Mouse (Mus musculus): Measurements from ENCODE around the gene Hunk. TPM values are rescaled to one million over a fixed set of nuclear protein-coding genes. Genes with fewer than 3 reads are reported as not detected.
A peak's percentile ranks its signal among the peaks of the same experiment; 100 is the strongest.

Gene Hunk
- polyA plus RNA-seq, 1 experiment from 2014 or later = 6.7 TPM

- H3K27ac ChIP-seq = no peak overlapping the region
- no peaks in the 10 kb centered on the region for H3K9me3 ChIP-seq
- no peak overlapping the region for H3K9ac ChIP-seq
- ATAC-seq (ENCODE audit: insufficient read depth, low FRiP score, low read depth) = no peak
- 76% methylated on average over 4 of the region's 4 CpGs for WGBS
- no peak overlapping the region for H3K4me3 ChIP-seq (replicated peaks)
- no peaks in the 10 kb centered on the region for H3K27me3 ChIP-seq (replicated peaks)
- H3K4me2 ChIP-seq = no peak overlapping the region
- 0 out of 2 replicates have a peak, but pooled peaks cover 4% of the 10 kb centered on the region for H3K4me1 ChIP-seq
- peaks cover 2% of the 10 kb centered on the region; the same call in 1 of the 2 replicates for H3K36me3 ChIP-seq
Observed at GRCm38 (mm10) chr16:90394761-90395160, 8.9 kb downstream of the Hunk start.

GRCm38 (mm10) chr16:90395996-90396556, 10.3 kb downstream of the Hunk start:
- WGBS = 76% methylated on average over 11 of the region's 11 CpGs
- no peak overlapping the region for H3K4me2 ChIP-seq
- no peak overlapping the region for H3K4me3 ChIP-seq (replicated peaks)
- peaks cover 9% of the 10 kb centered on the region for H3K4me1 ChIP-seq
- H3K27me3 ChIP-seq (replicated peaks) = no peaks in the 10 kb centered on the region
- H3K9me3 ChIP-seq = no peaks in the 10 kb centered on the region
- H3K36me3 ChIP-seq = 0 out of 2 replicates have a peak, but pooled peaks cover 2% of the 10 kb centered on the region
- ATAC-seq (ENCODE audit: insufficient read depth, low FRiP score, low read depth) = no peak
- no peak overlapping the region for H3K9ac ChIP-seq
- H3K27ac ChIP-seq = no peak overlapping the region

GRCm38 (mm10) chr16:90396882-90397281, 11.1 kb downstream of the Hunk start:
- H3K27me3 ChIP-seq (replicated peaks) = no peaks in the 10 kb centered on the region
- no peaks in the 10 kb centered on the region for H3K9me3 ChIP-seq
- H3K27ac ChIP-seq = no peak overlapping the region
- WGBS = 65% methylated on average over 2 of the region's 2 CpGs
- ATAC-seq (ENCODE audit: insufficient read depth, low FRiP score, low read depth) = no peak
- H3K4me3 ChIP-seq (replicated peaks) = no peak overlapping the region
- H3K4me2 ChIP-seq = no peak overlapping the region
- 0 out of 2 replicates have a peak, but pooled peaks cover 2% of the 10 kb centered on the region for H3K36me3 ChIP-seq
- H3K9ac ChIP-seq = no peak overlapping the region
- peaks cover 11% of the 10 kb centered on the region for H3K4me1 ChIP-seq

- H3K4me3 ChIP-seq (replicated peaks) = no peak overlapping the region
- 9% methylated on average over 8 of the region's 9 CpGs for WGBS
- H3K4me2 ChIP-seq = peak overlapping the region; percentile 21; the same call in 1 of the 2 replicates
- H3K9me3 ChIP-seq = no peaks in the 10 kb centered on the region
- no peaks in the 10 kb centered on the region for H3K36me3 ChIP-seq
- H3K4me1 ChIP-seq = peaks cover 7% of the 10 kb centered on the region
- ATAC-seq (ENCODE audit: insufficient read depth, low FRiP score, low read depth) = 0 out of 2 replicates have a peak, but pooled peaks have one; percentile 42
- H3K27ac ChIP-seq = 0 out of 2 replicates have a peak overlapping the region, but pooled peaks have one; percentile 8
- H3K27me3 ChIP-seq (replicated peaks) = no peaks in the 10 kb centered on the region
- H3K9ac ChIP-seq = no peak overlapping the region
Observed at GRCm38 (mm10) chr16:90400314-90400713, 14.5 kb downstream of the Hunk start.

GRCm38 (mm10) chr16:90400906-90401666, 15.3 kb downstream of the Hunk start:
- H3K4me2 ChIP-seq = 0 out of 2 replicates have a peak overlapping the region, but pooled peaks have one; percentile 15
- no peak for ATAC-seq (ENCODE audit: insufficient read depth, low FRiP score, low read depth)
- WGBS = 31% methylated on average over 12 of the region's 12 CpGs

GRCm38 (mm10) chr16:90402292-90402691, 16.5 kb downstream of the Hunk start:
- Histone ChIP-seq H3K27ac (no peak overlapping the region), H3K4me1 (peaks cover 7% of the 10 kb centered on the region), H3K27me3 (replicated peaks) (no peaks in the 10 kb centered on the region), H3K4me3 (replicated peaks) (no peak overlapping the region), H3K9ac (no peak overlapping the region), H3K36me3 (no peaks in the 10 kb centered on the region), H3K4me2 (no peak overlapping the region), H3K9me3 (no peaks in the 10 kb centered on the region)
- WGBS = 62% methylated on average over 7 of the region's 7 CpGs
- ATAC-seq (ENCODE audit: insufficient read depth, low FRiP score, low read depth) = no peak

More at GRCm38 (mm10) chr16:90400906-90401666, 15.3 kb downstream of the Hunk start:
- no peaks in the 10 kb centered on the region for H3K36me3 ChIP-seq
- H3K4me3 ChIP-seq (replicated peaks) = no peak overlapping the region
- H3K27ac ChIP-seq = peak overlapping the region; percentile 8; the same call in 1 of the 2 replicates
- no peak overlapping the region for H3K9ac ChIP-seq
- H3K27me3 ChIP-seq (replicated peaks) = no peaks in the 10 kb centered on the region
- H3K4me1 ChIP-seq = peaks cover 7% of the 10 kb centered on the region
- no peaks in the 10 kb centered on the region for H3K9me3 ChIP-seq

GRCm38 (mm10) chr16:90405195-90405594, 19.4 kb downstream of the Hunk start:
- Histone ChIP-seq H3K27me3 (replicated peaks) (no peaks in the 10 kb centered on the region), H3K36me3 (no peaks in the 10 kb centered on the region), H3K9ac (no peak overlapping the region), H3K4me1 (peaks cover 7% of the 10 kb centered on the region), H3K4me2 (no peak overlapping the region), H3K4me3 (replicated peaks) (no peak overlapping the region), H3K27ac (no peak overlapping the region), H3K9me3 (no peaks in the 10 kb centered on the region)
- WGBS = 80% methylated on average over 3 of the region's 3 CpGs
- ATAC-seq (ENCODE audit: insufficient read depth, low FRiP score, low read depth) = no peak

GRCm38 (mm10) chr16:90405599-90405998, 19.8 kb downstream of the Hunk start:
- H3K4me2 ChIP-seq = no peak overlapping the region
- H3K4me3 ChIP-seq (replicated peaks) = no peak overlapping the region
- no peak for ATAC-seq (ENCODE audit: insufficient read depth, low FRiP score, low read depth)
- H3K27me3 ChIP-seq (replicated peaks) = no peaks in the 10 kb centered on the region
- 34% methylated on average over 6 of the region's 6 CpGs for WGBS
- no peak overlapping the region for H3K9ac ChIP-seq
- H3K4me1 ChIP-seq = peaks cover 7% of the 10 kb centered on the region
- H3K9me3 ChIP-seq = no peaks in the 10 kb centered on the region
- H3K27ac ChIP-seq = no peak overlapping the region
- H3K36me3 ChIP-seq = no peaks in the 10 kb centered on the region

GRCm38 (mm10) chr16:90407541-90408289, 21.9 kb downstream of the Hunk start:
- H3K27ac ChIP-seq = no peak overlapping the region; the same call in 1 of the 2 replicates
- no peak overlapping the region for H3K4me3 ChIP-seq (replicated peaks)
- H3K9me3 ChIP-seq = no peaks in the 10 kb centered on the region
- H3K4me2 ChIP-seq = no peak overlapping the region
- no peaks in the 10 kb centered on the region for H3K27me3 ChIP-seq (replicated peaks)
- ATAC-seq (ENCODE audit: insufficient read depth, low FRiP score, low read depth) = no peak
- H3K4me1 ChIP-seq = no peaks in the 10 kb centered on the region; the same call in 1 of the 2 replicates
- H3K9ac ChIP-seq = no peak overlapping the region
- 35% methylated on average over 12 of the region's 12 CpGs for WGBS
- H3K36me3 ChIP-seq = no peaks in the 10 kb centered on the region

- H3K27ac ChIP-seq = 0 out of 2 replicates have a peak overlapping the region, but pooled peaks have one; percentile 33
Observed at GRCm38 (mm10) chr16:90412096-90413082, 26.6 kb downstream of the Hunk start.

GRCm38 (mm10) chr16:90416621-90417020, 30.8 kb downstream of the Hunk start:
- no peak for ATAC-seq (ENCODE audit: insufficient read depth, low FRiP score, low read depth)
- Histone ChIP-seq H3K9me3 (no peaks in the 10 kb centered on the region), H3K27ac (no peak overlapping the region), H3K4me1 (peaks cover 20% of the 10 kb centered on the region), H3K9ac (no peak overlapping the region), H3K4me3 (replicated peaks) (no peak overlapping the region), H3K36me3 (0 out of 2 replicates have a peak, but pooled peaks cover 7% of the 10 kb centered on the region), H3K27me3 (replicated peaks) (no peaks in the 10 kb centered on the region), H3K4me2 (no peak overlapping the region)

More at GRCm38 (mm10) chr16:90412096-90413082, 26.6 kb downstream of the Hunk start:
- ATAC-seq (ENCODE audit: insufficient read depth, low FRiP score, low read depth) = peak; percentile 83; the same call in 1 of the 2 replicates
- Histone ChIP-seq H3K4me3 (replicated peaks) (no peak overlapping the region), H3K36me3 (0 out of 2 replicates have a peak, but pooled peaks cover 7% of the 10 kb centered on the region), H3K4me2 (no peak overlapping the region), H3K27me3 (replicated peaks) (no peaks in the 10 kb centered on the region), H3K4me1 (no peaks in the 10 kb centered on the region; the same call in 1 of the 2 replicates), H3K9ac (no peak overlapping the region), H3K9me3 (no peaks in the 10 kb centered on the region)
- 73% methylated on average over 8 of the region's 8 CpGs for WGBS

Data from stomach, embryonic 15.5 days (tissue).